8 mouse cellular contexts compared by ENCODE assay signal in the genomic region with DNA sequence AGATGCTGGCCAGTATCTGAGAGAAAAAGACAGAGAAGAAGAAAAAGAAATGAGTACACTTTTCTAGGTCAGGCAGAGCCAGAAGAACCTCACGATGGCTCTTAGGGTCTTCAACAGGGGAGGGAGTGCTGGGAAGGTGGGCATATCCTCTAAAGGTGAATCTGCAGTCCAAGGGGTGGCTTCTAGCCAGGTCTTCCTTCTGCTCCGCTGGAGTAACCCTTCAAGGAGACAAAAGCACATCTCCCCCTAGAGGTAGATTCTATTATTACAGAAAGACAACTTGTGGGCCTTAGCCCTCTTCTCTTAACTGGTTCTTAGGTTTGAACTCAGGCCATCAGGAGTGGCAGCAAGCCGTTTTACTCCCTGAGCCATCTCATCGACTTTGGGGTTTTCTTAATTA. TPM values are rescaled to one million over a fixed set of nuclear protein-coding genes. Genes with fewer than 3 reads are reported as not detected.
DNase-seq lines count a peak whose midpoint lies in the region; ATAC-seq and TF ChIP-seq lines count a peak whose summit lies in the region.

No protein-coding gene starts in this region.

- no peaks in the 10 kb centered on the region for H3K4me1 ChIP-seq in forebrain, postnatal 0 days (ENCODE audit: insufficient read depth)
- peaks cover 8% of the 10 kb centered on the region for H3K4me1 ChIP-seq in forebrain, embryonic 10.5 days
- peaks cover 5% of the 10 kb centered on the region; the same call in 1 of the 2 replicates for H3K4me1 ChIP-seq in heart, embryonic 13.5 days
- no peaks in the 10 kb centered on the region; the same call in 1 of the 2 replicates for H3K4me1 ChIP-seq in lung, adult 2 months (ENCODE audit: control insufficient read depth, insufficient read depth, low read length)

- no peak for DNase-seq in forebrain, postnatal 0 days
- DNase-seq in forebrain, embryonic 10.5 days (ENCODE audit: extremely low spot score, low spot score): no peak
- peak; percentile 78 for DNase-seq in A20 (ENCODE audit: low read depth, low spot score)
- DNase-seq in c-Kit-positive CD71-positive TER-119-negative erythroid progenitor cells, embryonic 14.5 days (ENCODE audit: low read depth): peak; percentile 66
- peak; percentile 39 for DNase-seq in lung, adult 2 months
- no peak for DNase-seq in right cerebral cortex, postnatal 36 days (ENCODE audit: low spot score in 2 of 2)
- no peak for DNase-seq in spleen, adult 12 weeks (ENCODE audit: low spot score)

- H3K27ac ChIP-seq in forebrain, postnatal 0 days (ENCODE audit: low read depth, low read length): no peak overlapping the region
- no peak overlapping the region for H3K27ac ChIP-seq in forebrain, embryonic 10.5 days
- no peak overlapping the region for H3K27ac ChIP-seq in heart, embryonic 13.5 days (replicated peaks)

- TF ChIP-seq CTCF in forebrain, postnatal 0 days (IDR thresholded peaks at IDR 0.05; ENCODE audit: low read depth): peak; percentile 62
- peak; percentile 35; the same call in 1 of the 2 replicates for TF ChIP-seq CTCF in lung, adult 2 months (IDR thresholded peaks at IDR 0.05; ENCODE audit: insufficient read depth, low read length)

- H3K36me3 ChIP-seq in forebrain, postnatal 0 days (ENCODE audit: insufficient read depth): no peaks in the 10 kb centered on the region
- H3K36me3 ChIP-seq in forebrain, embryonic 10.5 days (replicated peaks): no peaks in the 10 kb centered on the region
- H3K36me3 ChIP-seq in heart, embryonic 13.5 days: no peaks in the 10 kb centered on the region

- 12% methylated on average over 4 of the region's 4 CpGs for WGBS in forebrain, postnatal 0 days
- 12% methylated on average over 4 of the region's 4 CpGs for WGBS in forebrain, embryonic 10.5 days
- WGBS in heart, embryonic 13.5 days: 12% methylated on average over 4 of the region's 4 CpGs
- 10% methylated on average over 4 of the region's 4 CpGs for WGBS in lung, adult 2 months

- no peak overlapping the region for H3K4me2 ChIP-seq in forebrain, postnatal 0 days (ENCODE audit: low read depth)
- peak overlapping the region; percentile 22; the same call in 1 of the 2 replicates for H3K4me2 ChIP-seq in heart, embryonic 13.5 days

- H3K9ac ChIP-seq in forebrain, postnatal 0 days: no peak overlapping the region
- H3K9ac ChIP-seq in heart, embryonic 13.5 days: 0 out of 2 replicates have a peak overlapping the region, but pooled peaks have one; percentile 21

- H3K27me3 ChIP-seq in forebrain, postnatal 0 days (ENCODE audit: insufficient read depth, low read length): no peaks in the 10 kb centered on the region
- H3K27me3 ChIP-seq in forebrain, embryonic 10.5 days (ENCODE audit: poor library complexity, severe bottlenecking): peaks cover 3% of the 10 kb centered on the region
- H3K27me3 ChIP-seq in heart, embryonic 13.5 days (replicated peaks): 0 out of 2 replicates have a peak, but pooled peaks cover 3% of the 10 kb centered on the region

- no peaks in the 10 kb centered on the region for H3K9me3 ChIP-seq in forebrain, postnatal 0 days (ENCODE audit: low read length)
- H3K9me3 ChIP-seq in forebrain, embryonic 10.5 days: no peaks in the 10 kb centered on the region
- H3K9me3 ChIP-seq in heart, embryonic 13.5 days: no peaks in the 10 kb centered on the region

- ATAC-seq in forebrain, postnatal 0 days: no peak
- no peak for ATAC-seq in heart, embryonic 13.5 days (ENCODE audit: extremely low read depth, insufficient number of reproducible peaks, low FRiP score, low TSS enrichment)

- TF ChIP-seq POLR2A in lung, adult 2 months (IDR thresholded peaks at IDR 0.05; ENCODE audit: borderline replicate concordance, extremely low read depth, low read depth, low read length): no peak

- no peak overlapping the region for H3K4me3 ChIP-seq in forebrain, postnatal 0 days (ENCODE audit: low read depth, low read length)
- H3K4me3 ChIP-seq in forebrain, embryonic 10.5 days: no peak overlapping the region
- no peak overlapping the region for H3K4me3 ChIP-seq in heart, embryonic 13.5 days
- no peak overlapping the region for H3K4me3 ChIP-seq in lung, adult 2 months (replicated peaks; ENCODE audit: extremely low read depth, low read depth, low read length)

RNA-seq across cellular contexts. Expression of a gene that starts 6.1 kb away (rescaled TPM):
- 52.9 and 54.7 TPM in 2 replicates for total RNA-seq in forebrain, postnatal 0 days (2014; rRNA removed)
- 3.3 and 6.2 TPM in 2 replicates for polyA plus RNA-seq in forebrain, postnatal 0 days (2015; fragmentation: Nextera tagmentation; extraction: Ambion mirVana)
- polyA plus RNA-seq in forebrain, embryonic 10.5 days (2016; fragmentation: Nextera tagmentation; extraction: Ambion mirVana): 10.7 and 11.6 TPM in 2 replicates
- polyA plus RNA-seq in heart, embryonic 13.5 days (2015; fragmentation: Nextera tagmentation; extraction: Ambion mirVana): 9.7 and 10.2 TPM in 2 replicates
- polyA plus RNA-seq in lung, adult 2 months (2012; rRNA removed): 16.3 and 20.0 TPM in 2 replicates

RNA-seq across cellular contexts. Expression of a gene that starts 6.6 kb away (rescaled TPM):
- total RNA-seq in forebrain, postnatal 0 days (2014; rRNA removed): 35.7 and 42.3 TPM in 2 replicates
- 23.4 and 30.9 TPM in 2 replicates for polyA plus RNA-seq in forebrain, postnatal 0 days (2015; fragmentation: Nextera tagmentation; extraction: Ambion mirVana)
- 19.8 and 20.3 TPM in 2 replicates for polyA plus RNA-seq in forebrain, embryonic 10.5 days (2016; fragmentation: Nextera tagmentation; extraction: Ambion mirVana)
- 14.8 and 15.5 TPM in 2 replicates for polyA plus RNA-seq in heart, embryonic 13.5 days (2015; fragmentation: Nextera tagmentation; extraction: Ambion mirVana)
- 17.5 and 24.9 TPM in 2 replicates for polyA plus RNA-seq in lung, adult 2 months (2012; rRNA removed)

RNA-seq across cellular contexts. Expression of a gene that starts 21.1 kb away (rescaled TPM):
- 94.4 and 120 TPM in 2 replicates for total RNA-seq in forebrain, postnatal 0 days (2014; rRNA removed)
- 233 and 240 TPM in 2 replicates for polyA plus RNA-seq in forebrain, postnatal 0 days (2015; fragmentation: Nextera tagmentation; extraction: Ambion mirVana)
- 496 and 515 TPM in 2 replicates for polyA plus RNA-seq in forebrain, embryonic 10.5 days (2016; fragmentation: Nextera tagmentation; extraction: Ambion mirVana)
- polyA plus RNA-seq in heart, embryonic 13.5 days (2015; fragmentation: Nextera tagmentation; extraction: Ambion mirVana): 211 and 238 TPM in 2 replicates
- polyA plus RNA-seq in lung, adult 2 months (2012; rRNA removed): 44.9 and 56.6 TPM in 2 replicates

RNA-seq across cellular contexts. Expression of a gene that starts 27.0 kb away (rescaled TPM):
- total RNA-seq in forebrain, postnatal 0 days (2014; rRNA removed): 15.6 and 20.3 TPM in 2 replicates
- 16.5 and 21.9 TPM in 2 replicates for polyA plus RNA-seq in forebrain, postnatal 0 days (2015; fragmentation: Nextera tagmentation; extraction: Ambion mirVana)
- polyA plus RNA-seq in forebrain, embryonic 10.5 days (2016; fragmentation: Nextera tagmentation; extraction: Ambion mirVana): 22.2 and 24.4 TPM in 2 replicates
- 12.7 and 13.8 TPM in 2 replicates for polyA plus RNA-seq in heart, embryonic 13.5 days (2015; fragmentation: Nextera tagmentation; extraction: Ambion mirVana)
- polyA plus RNA-seq in lung, adult 2 months (2012; rRNA removed): 15.9 and 23.3 TPM in 2 replicates

RNA-seq across cellular contexts. Expression of a gene that starts 42.3 kb away (rescaled TPM):
- 12.8 and 21.8 TPM in 2 replicates for total RNA-seq in forebrain, postnatal 0 days (2014; rRNA removed)
- 10.9 and 12.4 TPM in 2 replicates for polyA plus RNA-seq in forebrain, postnatal 0 days (2015; fragmentation: Nextera tagmentation; extraction: Ambion mirVana)
- polyA plus RNA-seq in forebrain, embryonic 10.5 days (2016; fragmentation: Nextera tagmentation; extraction: Ambion mirVana): 23.1 and 27.3 TPM in 2 replicates
- 10.8 and 11.0 TPM in 2 replicates for polyA plus RNA-seq in heart, embryonic 13.5 days (2015; fragmentation: Nextera tagmentation; extraction: Ambion mirVana)
- 9.1 and 12.8 TPM in 2 replicates for polyA plus RNA-seq in lung, adult 2 months (2012; rRNA removed)

Comparison
In these comparisons a context has a peak if more than half of its experiments do, and no peak if none do; other contexts are left out.
1. DNase-seq: peak in A20 (single experiment), c-Kit-positive CD71-positive TER-119-negative erythroid progenitor cells, embryonic 14.5 days (single experiment) and lung, adult 2 months (single experiment); none in forebrain, postnatal 0 days (single experiment), forebrain, embryonic 10.5 days (single experiment), right cerebral cortex, postnatal 36 days (0 of 2) and spleen, adult 12 weeks (single experiment).